Mouse (Mus musculus): ENCODE measurements at regions not wholly inside any gene's neighbourhood (a gene's known extent, or its start where the extent isn't known, plus 50 kb on each side); places are given as distances from the start of the nearest gene placed in this dataset.
"Not testable (repeated sequence)": the region's sequence is repeated elsewhere in the genome, so short reads cannot be mapped to it uniquely, and the experiment has no call there.

DNA sequence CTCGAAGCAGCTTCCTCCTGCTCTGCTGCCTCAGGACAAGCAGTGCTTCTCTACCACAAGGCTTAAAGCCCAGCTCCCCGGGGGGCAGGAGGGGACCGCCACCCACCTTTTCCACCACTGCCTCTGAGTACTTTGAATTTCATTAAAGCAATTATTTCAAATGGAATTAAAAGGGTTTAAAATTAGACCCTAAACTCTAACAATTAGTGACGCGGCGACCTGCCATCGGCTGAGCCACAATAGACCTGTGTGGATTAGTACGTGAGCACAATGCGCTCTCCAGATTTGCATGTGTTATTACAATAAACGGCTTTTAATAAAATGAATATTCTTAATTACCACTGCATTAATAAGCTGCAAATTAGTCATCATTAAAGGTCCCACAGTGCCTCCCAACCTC lies 242.5 kb downstream of the 3100002H09Rik start:
- Histone ChIP-seq H3K9me3 (replicated peaks) (no peaks in the 10 kb centered on the region), H3K27ac (no peak overlapping the region), H3K4me3 (no peak overlapping the region), H3K4me1 (no peaks in the 10 kb centered on the region), H3K36me3 (no peaks in the 10 kb centered on the region), H3K27me3 (ENCODE audit: low read depth, poor library complexity, severe bottlenecking) (no peaks in the 10 kb centered on the region)
- whole genome bisulfite sequencing: 80% methylated on average over 10 of the region's 10 CpGs
- DNase-seq (ENCODE audit: low spot score): no peak

- peaks cover 36% of the 10 kb centered on the region for H3K27me3 ChIP-seq (ENCODE audit: low read depth, poor library complexity, severe bottlenecking)
- no peaks in the 10 kb centered on the region for H3K36me3 ChIP-seq
- no peak overlapping the region for H3K4me3 ChIP-seq
- DNase-seq (ENCODE audit: low spot score): no peak
- no peak overlapping the region for H3K27ac ChIP-seq
- H3K9me3 ChIP-seq (replicated peaks): no peaks in the 10 kb centered on the region
- WGBS: 55% methylated on average over 6 of the region's 6 CpGs
- 0 out of 2 replicates have a peak, but pooled peaks cover 3% of the 10 kb centered on the region for H3K4me1 ChIP-seq
Measured at GRCm38 (mm10) chr4:124360578-124360908, 250.1 kb downstream of the 3100002H09Rik start.

- H3K9me3 ChIP-seq (replicated peaks): no peaks in the 10 kb centered on the region
- no peaks in the 10 kb centered on the region for H3K36me3 ChIP-seq
- no peak overlapping the region for H3K27ac ChIP-seq
- peaks cover 36% of the 10 kb centered on the region for H3K27me3 ChIP-seq (ENCODE audit: low read depth, poor library complexity, severe bottlenecking)
- 0 out of 2 replicates have a peak, but pooled peaks cover 3% of the 10 kb centered on the region for H3K4me1 ChIP-seq
- 36% methylated on average over 13 of the region's 13 CpGs for WGBS
- no peak overlapping the region for H3K4me3 ChIP-seq
- no peak for DNase-seq (ENCODE audit: low spot score)
Measured at GRCm38 (mm10) chr4:124359707-124360577, 250.7 kb downstream of the 3100002H09Rik start.

DNA sequence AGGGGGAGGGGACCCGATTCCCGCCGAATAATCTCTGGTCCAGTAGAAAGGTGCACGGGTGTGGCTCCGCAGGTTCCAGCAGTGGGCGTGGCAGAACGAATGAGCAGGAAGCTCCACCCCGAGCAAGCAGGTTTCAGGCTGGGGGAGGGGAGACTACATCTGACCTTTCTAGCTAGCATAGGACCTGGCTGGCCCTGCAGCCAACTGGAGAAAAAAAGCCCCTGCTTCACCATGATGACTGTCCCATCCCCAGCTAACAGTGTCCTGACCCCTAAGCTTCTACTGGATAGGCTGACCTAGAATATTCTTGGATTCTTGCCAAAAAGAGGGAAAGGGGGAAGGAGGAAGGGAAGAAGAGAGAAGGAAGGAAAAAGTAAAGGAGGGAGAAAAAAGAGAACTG lies 252.1 kb downstream of the 3100002H09Rik start:
- not testable (repeated sequence) for H3K4me3 ChIP-seq; H3K36me3 ChIP-seq; DNase-seq (ENCODE audit: low spot score); H3K27ac ChIP-seq; H3K4me1 ChIP-seq; H3K9me3 ChIP-seq (replicated peaks)
- WGBS: 0% methylated on average over 3 of the region's 8 CpGs
- peaks cover 36% of the 10 kb centered on the region for H3K27me3 ChIP-seq (ENCODE audit: low read depth, poor library complexity, severe bottlenecking)

GRCm38 (mm10) chr4:124350361-124350760 lies 260.2 kb downstream of the 3100002H09Rik start:
- 92% methylated on average over 3 of the region's 3 CpGs for WGBS
- H3K27ac ChIP-seq: no peak overlapping the region
- no peak for DNase-seq (ENCODE audit: low spot score)
- peaks cover 27% of the 10 kb centered on the region; the same call in 1 of the 2 replicates for H3K27me3 ChIP-seq (ENCODE audit: low read depth, poor library complexity, severe bottlenecking)
- no peaks in the 10 kb centered on the region for H3K4me1 ChIP-seq
- no peak overlapping the region for H3K4me3 ChIP-seq
- H3K9me3 ChIP-seq (replicated peaks): no peaks in the 10 kb centered on the region
- no peaks in the 10 kb centered on the region for H3K36me3 ChIP-seq

GRCm38 (mm10) chr4:124349610-124350295 lies 260.9 kb downstream of the 3100002H09Rik start:
- Histone ChIP-seq H3K36me3 (no peaks in the 10 kb centered on the region), H3K27me3 (ENCODE audit: low read depth, poor library complexity, severe bottlenecking) (peaks cover 27% of the 10 kb centered on the region; the same call in 1 of the 2 replicates), H3K27ac (no peak overlapping the region), H3K9me3 (replicated peaks) (no peaks in the 10 kb centered on the region), H3K4me1 (no peaks in the 10 kb centered on the region), H3K4me3 (no peak overlapping the region)
- no peak for DNase-seq (ENCODE audit: low spot score)
- 66% methylated on average over 15 of the region's 15 CpGs for WGBS

DNA sequence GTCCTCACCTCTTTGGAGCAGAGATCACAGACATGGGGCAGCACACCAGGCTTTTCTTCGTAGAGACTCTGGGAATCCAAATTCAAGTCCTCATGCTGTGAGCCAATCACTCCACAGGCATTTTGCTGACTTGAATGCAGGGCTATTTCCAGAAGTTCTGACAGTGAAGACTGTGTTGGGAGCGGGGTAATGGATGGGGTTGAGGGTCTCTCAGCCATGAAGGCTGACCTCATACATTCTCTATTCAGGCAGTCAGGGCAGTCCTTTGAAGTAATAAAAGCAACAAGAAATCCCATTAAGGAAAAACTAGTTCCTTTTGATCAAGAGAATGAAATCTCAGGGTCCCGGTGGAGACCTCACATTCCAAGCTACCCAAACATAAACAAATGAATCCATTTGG lies 261.5 kb downstream of the 3100002H09Rik start:
- H3K9me3 ChIP-seq (replicated peaks): no peaks in the 10 kb centered on the region
- no peak overlapping the region for H3K4me3 ChIP-seq
- peaks cover 27% of the 10 kb centered on the region; the same call in 1 of the 2 replicates for H3K27me3 ChIP-seq (ENCODE audit: low read depth, poor library complexity, severe bottlenecking)
- H3K36me3 ChIP-seq: no peaks in the 10 kb centered on the region
- no peak for DNase-seq (ENCODE audit: low spot score)
- 42% methylated on average over 3 of the region's 3 CpGs for WGBS
- no peak overlapping the region for H3K27ac ChIP-seq
- H3K4me1 ChIP-seq: no peaks in the 10 kb centered on the region

DNA sequence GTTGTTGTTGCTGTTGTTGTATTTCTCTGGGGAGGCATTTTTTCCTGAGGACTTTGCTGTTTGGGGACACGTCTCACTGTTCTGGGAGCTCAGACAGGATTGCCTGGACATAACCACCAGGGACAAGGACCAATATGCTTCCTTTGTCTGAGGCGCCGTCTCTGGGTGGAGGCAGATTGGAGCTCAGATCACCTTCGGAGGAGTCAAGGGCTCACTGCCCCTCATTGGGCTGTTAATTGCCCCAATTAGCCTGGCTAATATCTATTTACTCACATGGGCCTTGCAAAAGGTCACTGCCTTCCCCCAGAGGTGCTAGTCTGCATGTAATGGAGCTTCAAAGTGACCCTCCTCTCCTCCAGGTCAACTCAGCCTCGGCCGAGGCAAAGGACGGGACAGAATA lies 270.5 kb downstream of the 3100002H09Rik start:
- no peaks in the 10 kb centered on the region for H3K36me3 ChIP-seq
- H3K4me1 ChIP-seq: peaks cover 12% of the 10 kb centered on the region
- DNase-seq (ENCODE audit: low spot score): no peak
- peaks cover 18% of the 10 kb centered on the region for H3K27me3 ChIP-seq (ENCODE audit: low read depth, poor library complexity, severe bottlenecking)
- no peak overlapping the region for H3K27ac ChIP-seq
- WGBS: 23% methylated on average over 7 of the region's 7 CpGs
- no peak overlapping the region for H3K4me3 ChIP-seq
- H3K9me3 ChIP-seq (replicated peaks): no peaks in the 10 kb centered on the region

GRCm38 (mm10) chr4:124335726-124336125 lies 274.9 kb downstream of the 3100002H09Rik start:
- no peak for DNase-seq (ENCODE audit: low spot score)
- 79% methylated on average over 2 of the region's 2 CpGs for WGBS
- Histone ChIP-seq H3K4me1 (peaks cover 10% of the 10 kb centered on the region), H3K4me3 (no peak overlapping the region), H3K27ac (no peak overlapping the region), H3K27me3 (ENCODE audit: low read depth, poor library complexity, severe bottlenecking) (peaks cover 18% of the 10 kb centered on the region), H3K36me3 (no peaks in the 10 kb centered on the region), H3K9me3 (replicated peaks) (no peaks in the 10 kb centered on the region)

GRCm38 (mm10) chr4:124332974-124333373 lies 277.6 kb downstream of the 3100002H09Rik start:
- H3K36me3 ChIP-seq: no peaks in the 10 kb centered on the region
- no peaks in the 10 kb centered on the region for H3K4me1 ChIP-seq
- H3K27ac ChIP-seq: no peak overlapping the region
- no peak for DNase-seq (ENCODE audit: low spot score)
- no peak overlapping the region for H3K4me3 ChIP-seq
- H3K9me3 ChIP-seq (replicated peaks): no peaks in the 10 kb centered on the region
- peaks cover 4% of the 10 kb centered on the region; the same call in 1 of the 2 replicates for H3K27me3 ChIP-seq (ENCODE audit: low read depth, poor library complexity, severe bottlenecking)
- WGBS: 87% methylated on average over 2 of the region's 2 CpGs

GRCm38 (mm10) chr4:124332416-124332815 lies 278.2 kb downstream of the 3100002H09Rik start:
- no peak for DNase-seq (ENCODE audit: low spot score)
- no peak overlapping the region for H3K4me3 ChIP-seq
- no peak overlapping the region for H3K27ac ChIP-seq
- H3K4me1 ChIP-seq: no peaks in the 10 kb centered on the region
- 89% methylated on average over 12 of the region's 12 CpGs for WGBS
- no peaks in the 10 kb centered on the region for H3K27me3 ChIP-seq (ENCODE audit: low read depth, poor library complexity, severe bottlenecking)
- H3K36me3 ChIP-seq: no peaks in the 10 kb centered on the region
- H3K9me3 ChIP-seq (replicated peaks): no peaks in the 10 kb centered on the region

- H3K36me3 ChIP-seq: no peaks in the 10 kb centered on the region
- DNase-seq (ENCODE audit: low spot score): no peak
- H3K27ac ChIP-seq: no peak overlapping the region
- no peaks in the 10 kb centered on the region for H3K27me3 ChIP-seq (ENCODE audit: low read depth, poor library complexity, severe bottlenecking)
- no peaks in the 10 kb centered on the region for H3K9me3 ChIP-seq (replicated peaks)
- H3K4me3 ChIP-seq: no peak overlapping the region
- H3K4me1 ChIP-seq: no peaks in the 10 kb centered on the region
- WGBS: 78% methylated on average over 15 of the region's 15 CpGs
Measured at GRCm38 (mm10) chr4:124329107-124329771, 281.4 kb downstream of the 3100002H09Rik start.

DNA sequence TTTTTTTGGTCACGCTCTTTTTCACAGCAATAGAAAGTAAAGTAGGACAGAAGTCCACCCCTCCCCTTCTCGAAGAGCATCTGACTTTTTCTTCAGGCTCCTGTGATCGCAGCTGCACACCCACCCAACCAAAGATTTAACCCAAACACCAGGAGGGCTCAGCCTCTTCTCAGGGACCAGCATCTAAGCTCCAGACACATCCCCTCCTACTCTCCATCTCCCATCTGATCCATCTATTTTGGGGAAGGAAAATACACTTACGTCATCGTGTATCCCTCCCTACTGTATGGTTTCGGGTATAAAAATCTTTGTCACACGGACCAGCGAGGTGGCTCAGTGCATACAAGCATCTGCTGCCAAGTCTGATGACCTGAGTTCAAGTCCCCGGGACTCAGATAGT lies 284.3 kb downstream of the 3100002H09Rik start:
- no peak overlapping the region for H3K27ac ChIP-seq
- H3K27me3 ChIP-seq (ENCODE audit: low read depth, poor library complexity, severe bottlenecking): 0 out of 2 replicates have a peak, but pooled peaks cover 5% of the 10 kb centered on the region
- no peaks in the 10 kb centered on the region for H3K4me1 ChIP-seq
- H3K9me3 ChIP-seq (replicated peaks): no peaks in the 10 kb centered on the region
- H3K4me3 ChIP-seq: no peak overlapping the region
- no peaks in the 10 kb centered on the region for H3K36me3 ChIP-seq
- no peak for DNase-seq (ENCODE audit: low spot score)
- 94% methylated on average over 9 of the region's 9 CpGs for WGBS
